Mouse (Mus musculus): ENCODE data around the gene Etfbkmt.
"Not testable (repeated sequence)": the region's sequence is repeated elsewhere in the genome, so short reads cannot be mapped to it uniquely, and the experiment has no call there.

Etfbkmt gene

GRCm38 (mm10) chr6:149134391-149135150 is 5.1 kb upstream of the Etfbkmt start:
- DNase-seq, result no peak

GRCm38 (mm10) chr6:149135631-149136030 is 4.0 kb upstream of the Etfbkmt start:
- no peak for DNase-seq

GRCm38 (mm10) chr6:149137936-149138335 is 1.7 kb upstream of the Etfbkmt start:
- no peak for DNase-seq

GRCm38 (mm10) chr6:149139011-149139410 is 638 bp upstream of the Etfbkmt start:
- no peak for DNase-seq

GRCm38 (mm10) chr6:149141393-149142173 is 1.9 kb downstream of the Etfbkmt start:
- DNase-seq, result peak; percentile 85

GRCm38 (mm10) chr6:149145143-149145542 is 5.5 kb downstream of the Etfbkmt start:
- no peak for DNase-seq

GRCm38 (mm10) chr6:149148436-149149229 is 9.0 kb downstream of the Etfbkmt start:
- DNase-seq, result no peak

GRCm38 (mm10) chr6:149152119-149152518 is 12.5 kb downstream of the Etfbkmt start:
- no peak for DNase-seq

- DNase-seq, result no peak
Measured at GRCm38 (mm10) chr6:149153473-149154115, 13.9 kb downstream of the Etfbkmt start.

GRCm38 (mm10) chr6:149154116-149155030 is 14.7 kb downstream of the Etfbkmt start:
- DNase-seq, result no peak

- DNase-seq, result no peak
Measured at GRCm38 (mm10) chr6:149155031-149155841, 15.6 kb downstream of the Etfbkmt start.

GRCm38 (mm10) chr6:149167038-149167437 is 27.4 kb downstream of the Etfbkmt start:
- DNase-seq, result not testable (repeated sequence)

- DNase-seq, result no peak
Measured at GRCm38 (mm10) chr6:149167672-149168071, 28.0 kb downstream of the Etfbkmt start.

- DNase-seq, result no peak
Measured at GRCm38 (mm10) chr6:149168436-149168835, 28.8 kb downstream of the Etfbkmt start.

- not testable (repeated sequence) for DNase-seq
Measured at GRCm38 (mm10) chr6:149169965-149170364, 30.3 kb downstream of the Etfbkmt start.

- no peak for DNase-seq
Measured at GRCm38 (mm10) chr6:149173831-149174625, 34.4 kb downstream of the Etfbkmt start.

GRCm38 (mm10) chr6:149174932-149175570 is 35.4 kb downstream of the Etfbkmt start:
- DNase-seq, result no peak

GRCm38 (mm10) chr6:149179064-149179463 is 39.4 kb downstream of the Etfbkmt start:
- no peak for DNase-seq

GRCm38 (mm10) chr6:149184007-149184406 is 44.4 kb downstream of the Etfbkmt start:
- DNase-seq, result no peak
